Mouse (Mus musculus): ENCODE measurements at regions not wholly inside any gene's neighbourhood (a gene's known extent, or its start where the extent isn't known, plus 50 kb on each side); places are given as distances from the start of the nearest gene placed in this dataset.

DNA sequence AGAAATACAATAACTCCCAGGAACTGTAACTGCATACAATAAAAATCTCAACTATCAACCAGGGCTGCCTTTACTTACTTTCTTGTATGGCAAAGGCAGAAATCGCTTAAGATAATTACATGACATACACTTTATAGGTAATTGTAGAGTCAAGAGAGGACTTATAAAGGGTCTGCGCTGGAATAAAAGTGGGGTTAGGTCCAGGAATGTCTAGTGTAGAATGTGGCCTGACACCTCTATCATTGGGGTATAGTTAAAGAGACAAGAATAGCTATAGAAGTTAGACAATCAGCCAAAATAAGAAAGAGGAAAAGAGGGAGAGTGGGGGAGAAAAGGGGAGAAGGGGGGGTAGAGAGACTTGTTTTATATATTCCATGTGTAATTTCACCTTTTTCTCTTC lies 144.8 kb upstream of the Gimd1 start:
- no peak for DNase-seq (ENCODE audit: low read depth)

DNA sequence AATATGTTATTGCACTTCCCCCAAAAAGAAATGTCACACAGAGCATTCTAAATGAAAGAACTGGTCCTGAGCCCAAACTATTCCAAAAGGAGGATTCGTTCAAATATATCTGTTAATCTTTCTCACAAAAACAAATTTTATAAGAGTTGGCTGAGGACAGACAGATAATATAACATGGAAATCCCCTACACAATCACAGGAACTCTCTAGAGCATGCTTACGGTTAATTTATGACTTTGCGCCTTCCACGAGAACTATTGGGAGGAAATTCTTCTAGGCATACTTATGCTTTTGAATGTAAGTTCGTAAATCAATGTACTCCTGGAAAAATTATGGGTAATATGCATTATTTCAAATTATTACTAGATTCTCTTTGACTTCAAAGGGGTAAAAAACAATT lies 144.1 kb upstream of the Gimd1 start:
- no peak for DNase-seq (ENCODE audit: low read depth)

DNA sequence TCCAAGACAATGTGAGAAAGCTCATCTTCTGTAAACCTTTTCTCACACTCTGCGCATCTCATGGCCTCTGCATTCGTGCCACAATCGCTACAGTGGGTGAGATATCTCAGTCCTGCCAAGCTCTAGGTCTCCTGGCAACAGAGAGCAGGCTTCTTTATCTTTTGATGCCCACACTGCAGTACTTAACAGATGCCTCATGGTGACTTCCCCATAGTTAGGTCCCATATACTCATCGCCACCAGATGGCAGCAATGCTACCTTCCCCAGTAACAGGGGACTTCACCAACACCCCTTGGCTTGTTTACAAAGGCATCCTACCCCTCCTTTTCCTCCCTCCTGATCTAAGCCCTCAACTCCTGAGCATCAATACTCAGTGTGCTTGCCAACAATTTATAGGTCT lies 123.5 kb upstream of the Gimd1 start:
- peak; percentile 30 for DNase-seq (ENCODE audit: low read depth)

DNA sequence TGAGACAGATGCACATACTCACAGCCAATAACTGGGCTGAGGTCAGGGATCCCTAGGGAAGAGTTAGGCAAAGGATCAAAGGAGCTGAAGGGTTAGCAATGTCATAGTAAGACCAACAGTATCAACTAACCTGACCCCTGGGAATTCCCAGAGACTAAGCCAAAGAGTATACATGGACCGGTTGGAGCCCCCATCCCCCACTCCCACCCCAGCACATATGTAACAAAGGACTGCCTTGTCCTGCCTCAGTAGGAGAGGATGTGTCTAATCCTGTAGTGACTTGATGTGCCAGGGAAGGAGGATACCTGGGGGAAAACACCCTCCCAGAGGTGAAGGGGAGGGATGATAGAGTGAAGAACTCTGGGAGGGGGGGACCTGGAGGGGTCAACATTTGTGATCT lies 119.4 kb upstream of the Gimd1 start:
- no peak for DNase-seq (ENCODE audit: low read depth)

DNA sequence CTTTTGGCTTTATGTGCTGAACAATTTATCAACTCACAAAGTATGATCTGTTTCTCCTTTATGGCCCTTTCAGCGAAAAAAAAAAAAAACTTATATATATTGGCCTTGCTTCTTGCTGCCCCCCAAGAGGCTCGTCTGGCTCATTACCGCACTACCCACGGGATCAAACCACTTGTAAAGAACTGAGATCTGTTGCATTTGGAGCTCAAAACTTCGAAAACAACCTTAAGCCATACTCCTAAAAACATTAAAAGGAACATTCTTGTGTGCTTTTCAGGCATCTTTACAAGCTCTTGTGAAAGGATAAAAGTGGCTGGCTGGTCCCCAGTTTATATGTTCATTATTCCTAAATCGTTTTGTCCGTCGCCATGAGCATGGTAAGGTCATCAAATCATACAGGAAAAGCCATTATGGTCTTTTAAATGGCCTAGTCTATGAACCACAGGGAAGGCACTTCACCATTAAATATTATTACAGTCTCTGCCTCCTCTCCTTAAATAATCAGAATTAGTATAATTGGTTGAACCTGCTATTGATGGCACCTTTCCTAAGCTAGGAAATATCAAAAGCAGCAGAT lies 117.0 kb upstream of the Gimd1 start:
- DNase-seq (ENCODE audit: low read depth), result no peak

DNA sequence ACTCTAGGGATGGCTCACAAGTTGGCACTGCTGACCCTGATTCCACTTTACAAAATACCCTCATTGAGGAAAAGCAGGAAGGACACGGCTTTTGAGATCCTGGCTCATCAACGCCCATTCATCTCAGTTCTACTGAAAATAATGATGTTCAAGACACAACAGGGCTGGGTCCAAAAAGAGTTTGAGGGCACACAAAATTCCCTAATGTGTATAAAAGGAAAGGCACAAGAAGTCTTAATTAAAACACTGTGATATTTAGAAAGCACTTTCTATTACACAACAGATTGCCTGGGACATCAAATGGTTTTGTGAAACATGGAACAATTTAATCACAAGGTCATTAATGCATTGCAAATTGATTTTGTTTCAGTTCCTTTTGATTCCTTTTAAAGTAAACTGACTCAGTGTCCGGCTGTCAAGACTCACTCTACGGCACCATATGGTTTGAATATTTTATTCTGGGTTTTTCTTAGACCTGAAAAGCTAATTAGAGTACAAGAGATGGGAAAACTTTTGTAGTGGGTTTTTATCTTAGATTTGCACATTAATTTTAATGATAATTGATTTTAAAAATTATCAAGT lies 96.2 kb upstream of the Gimd1 start:
- DNase-seq (ENCODE audit: low read depth), result no peak

DNA sequence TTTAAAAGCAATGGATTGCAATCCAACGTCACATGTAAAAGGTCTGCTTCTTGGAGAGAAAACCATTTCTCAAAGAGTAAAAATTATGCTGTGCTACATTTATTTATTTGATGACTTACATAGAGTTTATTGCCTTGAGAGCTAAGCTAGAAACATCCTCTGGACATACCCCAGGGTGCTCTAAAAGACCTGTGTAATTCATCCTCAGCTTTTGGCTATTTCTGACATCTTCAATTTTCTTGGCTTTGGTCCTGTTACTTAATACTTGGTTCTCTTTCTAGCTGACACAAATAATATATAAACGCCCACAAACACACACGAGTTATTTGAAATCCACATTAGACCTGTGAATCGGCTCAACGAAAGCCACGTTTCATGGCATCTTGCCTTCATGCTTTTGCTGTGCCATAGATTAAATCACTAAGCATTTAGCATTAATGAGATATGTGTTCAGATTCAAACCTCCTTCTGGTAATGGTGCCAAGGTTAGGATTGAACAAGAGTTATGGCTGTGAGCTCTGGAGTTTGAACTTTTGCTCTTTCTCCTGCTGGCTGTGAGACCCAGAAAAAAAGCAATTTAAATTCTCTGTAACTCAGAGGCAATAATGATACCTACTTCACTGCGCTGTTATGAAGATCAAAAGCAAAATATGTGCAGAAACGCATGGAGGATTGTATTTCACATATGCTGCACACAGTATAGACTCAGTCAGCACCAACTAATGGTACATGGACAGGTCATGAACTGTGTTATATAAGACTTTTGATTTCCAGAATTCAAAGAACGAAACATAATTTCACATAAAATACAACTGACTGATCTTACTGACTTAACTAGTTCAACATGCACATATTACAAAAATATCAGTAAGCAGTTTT lies 89.6 kb upstream of the Gimd1 start:
- DNase-seq (ENCODE audit: low read depth), result no peak

DNA sequence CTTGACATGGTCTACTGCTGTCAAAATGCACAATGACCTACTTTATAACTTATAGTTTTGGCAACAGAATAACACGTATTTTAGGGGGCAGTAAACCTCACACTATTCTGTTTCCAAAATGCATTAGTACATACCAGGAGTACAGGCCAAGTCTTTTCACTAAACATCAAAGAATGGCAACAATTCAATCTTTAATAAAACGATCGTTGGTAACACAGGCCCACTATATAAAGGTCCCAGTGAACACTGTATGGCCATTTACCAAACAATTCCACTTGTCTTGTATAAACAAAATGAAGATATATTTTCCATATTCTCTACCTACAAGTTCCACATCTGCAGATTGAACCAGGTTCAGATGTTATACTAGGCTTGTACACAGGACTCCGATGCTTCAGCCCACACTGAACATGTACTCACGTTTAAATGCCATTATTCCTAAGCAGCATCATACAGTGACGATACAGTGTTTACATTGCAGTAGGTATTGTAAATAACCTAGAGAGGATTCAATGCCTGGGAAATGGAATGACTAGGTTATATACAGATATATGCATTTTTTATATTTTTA lies 78.3 kb upstream of the Gimd1 start:
- DNase-seq (ENCODE audit: low read depth), result no peak

DNA sequence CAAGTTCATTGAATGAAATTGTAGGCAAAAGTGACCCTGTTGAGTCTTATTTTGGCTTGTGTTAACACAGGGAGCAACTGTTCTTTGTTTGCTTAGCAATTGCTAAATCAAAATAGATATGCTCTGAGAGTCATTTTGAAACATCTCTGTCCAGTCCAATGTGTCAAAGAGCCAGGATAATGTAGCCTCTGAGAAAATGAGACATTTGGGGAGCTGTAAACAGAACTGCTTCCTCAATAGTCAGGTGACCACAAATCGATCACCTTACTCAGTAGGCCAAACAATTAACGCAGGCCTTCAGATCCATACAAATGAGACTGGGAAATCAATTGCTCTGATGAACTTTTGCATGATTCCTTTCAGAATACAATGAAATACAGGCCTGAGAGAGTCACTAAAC lies 63.9 kb upstream of the Gimd1 start:
- no peak for DNase-seq (ENCODE audit: low read depth)

DNA sequence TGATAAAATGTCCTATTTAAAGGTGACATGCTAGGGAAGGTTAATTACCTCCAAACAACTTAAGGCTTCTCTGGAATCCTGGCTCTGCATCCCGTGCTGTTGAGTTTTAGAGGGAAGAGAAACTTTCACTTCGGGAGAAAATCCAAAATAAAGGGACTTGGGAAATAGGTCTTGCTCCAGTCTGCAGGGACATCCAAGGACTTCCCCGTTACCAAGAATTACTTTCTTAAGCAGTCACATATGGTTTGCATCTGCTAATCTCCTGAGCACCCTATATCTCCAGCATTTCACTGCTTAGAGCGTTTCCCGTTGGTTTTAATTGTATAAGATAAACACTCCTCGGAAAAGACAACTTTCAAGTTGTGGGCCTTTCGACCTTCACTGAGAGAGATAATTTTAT lies 63.3 kb upstream of the Gimd1 start:
- DNase-seq (ENCODE audit: low read depth), result no peak
